Mouse (Mus musculus): ENCODE measurements around the gene Usp47. TPM values are rescaled to one million over a fixed set of nuclear protein-coding genes. Genes with fewer than 3 reads are reported as not detected.

Usp47 gene
- total and polyA plus RNA-seq, 3 experiments: 37.3 to 122 (median 47.8) TPM

- Histone ChIP-seq H3K9ac (ENCODE audit: control insufficient read depth, low read depth, low read length, poor library complexity, severe bottlenecking) (no peak overlapping the region), H3K36me3 (ENCODE audit: control insufficient read depth in 1 of 2, insufficient read depth in 2 of 2, low read length in 2 of 2) (no peaks in the 10 kb centered on the region), H3K9me3 (replicated peaks; ENCODE audit: insufficient read depth, low read length) (no peaks in the 10 kb centered on the region), H3K4me3 (ENCODE audit: control insufficient read depth in 1 of 2, insufficient read depth in 1 of 2, low read depth in 2 of 2, low read length in 2 of 2) (no peak overlapping the region), H3K27ac (ENCODE audit: control insufficient read depth, low read depth, low read length) (no peak overlapping the region), H3K79me2 (ENCODE audit: control insufficient read depth, insufficient read depth, low read length, poor library complexity) (no peaks in the 10 kb centered on the region), H3K4me1 (ENCODE audit: control insufficient read depth in 1 of 2, insufficient read depth in 2 of 2, low read length in 2 of 2) (no peaks in the 10 kb centered on the region), H3K27me3 (ENCODE audit: control insufficient read depth in 1 of 2, insufficient read depth in 2 of 2, low read length in 2 of 2) (peaks cover 0 to 1% of the 10 kb centered on the region in 2 experiments; a peak in 1 of 4 replicates)
- TF ChIP-seq NELFE (IDR thresholded peaks at IDR 0.05; ENCODE audit: low read depth, low read length): no peak
- TF ChIP-seq JUND (IDR thresholded peaks at IDR 0.05; ENCODE audit: low read depth, low read length): no peak
- TF ChIP-seq EP300 (IDR thresholded peaks at IDR 0.05; ENCODE audit: low read depth in 1 of 2, low read length in 2 of 2): no peak
- no peak for TF ChIP-seq ZNF384 (IDR thresholded peaks at IDR 0.05; ENCODE audit: low read depth, low read length)
- no peak for TF ChIP-seq USF2 (IDR thresholded peaks at IDR 0.05; ENCODE audit: borderline replicate concordance in 1 of 2, insufficient read depth in 1 of 2, low read depth in 1 of 2, low read length in 2 of 2)
- TF ChIP-seq POLR2AphosphoS2 (IDR thresholded peaks at IDR 0.05; ENCODE audit: low read length): no peak
- no peak for TF ChIP-seq TAL1 (IDR thresholded peaks at IDR 0.05; ENCODE audit: low read length)
- TF ChIP-seq POLR2AphosphoS5 (IDR thresholded peaks at IDR 0.05; ENCODE audit: borderline replicate concordance, low read depth, low read length): no peak
- TF ChIP-seq USF1 (IDR thresholded peaks at IDR 0.05; ENCODE audit: low read depth, low read length): no peak
- TF ChIP-seq SMC3 (IDR thresholded peaks at IDR 0.05; ENCODE audit: low read depth, low read length): no peak
- TF ChIP-seq MYB (IDR thresholded peaks at IDR 0.05; ENCODE audit: low read depth, low read length): no peak
- no peak for TF ChIP-seq SIN3A (IDR thresholded peaks at IDR 0.05; ENCODE audit: low read length)
- no peak for TF ChIP-seq MAX (IDR thresholded peaks at IDR 0.05; ENCODE audit: low read length)
- TF ChIP-seq TCF12 (IDR thresholded peaks at IDR 0.05; ENCODE audit: low read depth, low read length): no peak
- no peak for TF ChIP-seq ZMIZ1 (IDR thresholded peaks at IDR 0.05; ENCODE audit: low read depth, low read length)
- no peak for TF ChIP-seq POLR2A (IDR thresholded peaks at IDR 0.05; ENCODE audit: control insufficient read depth in 1 of 2, insufficient read depth in 1 of 2, low read depth in 1 of 2, low read length in 2 of 2, poor library complexity in 1 of 2)
- no peak for TF ChIP-seq ZKSCAN1 (IDR thresholded peaks at IDR 0.05; ENCODE audit: low read depth, low read length)
- DNase-seq (ENCODE audit: low read depth, low spot score): no peak
Measured at GRCm38 (mm10) chr7:112120861-112121810, 97.8 kb downstream of the Usp47 start.

GRCm38 (mm10) chr7:112121866-112122500 lies 98.7 kb downstream of the Usp47 start:
- no peak overlapping the region for H3K9ac ChIP-seq (ENCODE audit: control insufficient read depth, low read depth, low read length, poor library complexity, severe bottlenecking)
- no peaks in the 10 kb centered on the region for H3K4me1 ChIP-seq (ENCODE audit: control insufficient read depth in 1 of 2, insufficient read depth in 2 of 2, low read length in 2 of 2)
- no peaks in the 10 kb centered on the region for H3K79me2 ChIP-seq (ENCODE audit: control insufficient read depth, insufficient read depth, low read length, poor library complexity)
- H3K4me3 ChIP-seq (ENCODE audit: control insufficient read depth in 1 of 2, insufficient read depth in 1 of 2, low read depth in 2 of 2, low read length in 2 of 2): no peak overlapping the region
- DNase-seq (ENCODE audit: low read depth, low spot score): no peak
- H3K36me3 ChIP-seq (ENCODE audit: control insufficient read depth in 1 of 2, insufficient read depth in 2 of 2, low read length in 2 of 2): no peaks in the 10 kb centered on the region
- H3K27ac ChIP-seq (ENCODE audit: control insufficient read depth, low read depth, low read length): no peak overlapping the region
- H3K9me3 ChIP-seq (replicated peaks; ENCODE audit: insufficient read depth, low read length): no peaks in the 10 kb centered on the region
- no peak for TF ChIP-seq RAD21 (IDR thresholded peaks at IDR 0.05; ENCODE audit: low read depth, low read length)
- TF ChIP-seq POLR2AphosphoS2 (IDR thresholded peaks at IDR 0.05; ENCODE audit: low read length): no peak
- TF ChIP-seq CHD1 (IDR thresholded peaks at IDR 0.05; ENCODE audit: low read depth, low read length): no peak
- no peak for TF ChIP-seq USF2 (IDR thresholded peaks at IDR 0.05; ENCODE audit: borderline replicate concordance in 1 of 2, insufficient read depth in 1 of 2, low read depth in 1 of 2, low read length in 2 of 2)
- TF ChIP-seq EP300 (IDR thresholded peaks at IDR 0.05; ENCODE audit: low read depth in 1 of 2, low read length in 2 of 2): no peak
- no peak for TF ChIP-seq SMC3 (IDR thresholded peaks at IDR 0.05; ENCODE audit: low read depth, low read length)
- no peak for TF ChIP-seq POLR2A (IDR thresholded peaks at IDR 0.05; ENCODE audit: control insufficient read depth in 1 of 2, insufficient read depth in 1 of 2, low read depth in 1 of 2, low read length in 2 of 2, poor library complexity in 1 of 2)
- TF ChIP-seq UBTF (IDR thresholded peaks at IDR 0.05; ENCODE audit: borderline replicate concordance, insufficient read depth, low read depth, low read length): no peak
- TF ChIP-seq NELFE (IDR thresholded peaks at IDR 0.05; ENCODE audit: low read depth, low read length): no peak
- no peak for TF ChIP-seq KAT2A (conservative IDR thresholded peaks at IDR 0.05; ENCODE audit: low read depth, low read length)
- no peak for TF ChIP-seq USF1 (IDR thresholded peaks at IDR 0.05; ENCODE audit: low read depth, low read length)
- TF ChIP-seq TCF12 (IDR thresholded peaks at IDR 0.05; ENCODE audit: low read depth, low read length): no peak
- TF ChIP-seq CHD2 (IDR thresholded peaks at IDR 0.05; ENCODE audit: low read length): no peak
- no peak for TF ChIP-seq POLR2AphosphoS5 (IDR thresholded peaks at IDR 0.05; ENCODE audit: borderline replicate concordance, low read depth, low read length)
- no peak for TF ChIP-seq GATA1 (IDR thresholded peaks at IDR 0.05; ENCODE audit: low read depth, low read length)
- no peaks in the 10 kb centered on the region for H3K27me3 ChIP-seq (ENCODE audit: control insufficient read depth in 1 of 2, insufficient read depth in 2 of 2, low read length in 2 of 2)

All from MEL (cell line).